Mouse (Mus musculus): Measurements from ENCODE around the gene Bves. TPM values are rescaled to one million over a fixed set of nuclear protein-coding genes. Genes with fewer than 3 reads are reported as not detected.
"Not testable (repeated sequence)": the region's sequence is repeated elsewhere in the genome, so short reads cannot be mapped to it uniquely, and the experiment has no call there.

Bves gene
- polyA plus RNA-seq (2012; ENCODE audit: insufficient read depth, low replicate concordance) = not detected in 2 replicates

- Histone ChIP-seq H3K27me3 (replicated peaks) (peaks cover 54% of the 10 kb centered on the region), H3K9me3 (peaks cover 5% of the 10 kb centered on the region), H3K4me3 (replicated peaks) (peak within 1 kb of the TSS; percentile 91), H3K4me1 (peaks cover 9% of the 10 kb centered on the region), H3K36me3 (replicated peaks; ENCODE audit: low read length) (no peaks in the 10 kb centered on the region)
- no peak for TF ChIP-seq FLI1 (IDR thresholded peaks at IDR 0.05; ENCODE audit: low read length)
- no peak for TF ChIP-seq GATA1 (IDR thresholded peaks at IDR 0.05; ENCODE audit: borderline replicate concordance, low read length)
Measured at GRCm38 (mm10) chr10:45335434-45336422, at the start of gene Bves. TSS of gene Bves (plus strand) at chr10:45335772.

GRCm38 (mm10) chr10:45288351-45288750 is 47.2 kb upstream of the Bves start:
- Histone ChIP-seq H3K4me1 (peaks cover 50% of the 10 kb centered on the region), H3K9me3 (no peaks in the 10 kb centered on the region), H3K36me3 (replicated peaks; ENCODE audit: low read length) (no peaks in the 10 kb centered on the region), H3K27me3 (replicated peaks) (peaks cover 47% of the 10 kb centered on the region), H3K4me3 (replicated peaks) (no peak overlapping the region)
- no peak for TF ChIP-seq FLI1 (IDR thresholded peaks at IDR 0.05; ENCODE audit: low read length)
- no peak for TF ChIP-seq GATA1 (IDR thresholded peaks at IDR 0.05; ENCODE audit: borderline replicate concordance, low read length)

- Histone ChIP-seq H3K9me3 (no peaks in the 10 kb centered on the region), H3K27me3 (replicated peaks) (peaks cover 40% of the 10 kb centered on the region), H3K4me3 (replicated peaks) (peak overlapping the region; percentile 92), H3K4me1 (peaks cover 43% of the 10 kb centered on the region), H3K36me3 (replicated peaks; ENCODE audit: low read length) (no peaks in the 10 kb centered on the region)
- no peak for TF ChIP-seq GATA1 (IDR thresholded peaks at IDR 0.05; ENCODE audit: borderline replicate concordance, low read length)
- no peak for TF ChIP-seq FLI1 (IDR thresholded peaks at IDR 0.05; ENCODE audit: low read length)
Measured at GRCm38 (mm10) chr10:45289218-45290105, 46.1 kb upstream of the Bves start.

GRCm38 (mm10) chr10:45290618-45291017 is 45.0 kb upstream of the Bves start:
- no peak for TF ChIP-seq GATA1 (IDR thresholded peaks at IDR 0.05; ENCODE audit: borderline replicate concordance, low read length)
- TF ChIP-seq FLI1 (IDR thresholded peaks at IDR 0.05; ENCODE audit: low read length) = no peak
- peaks cover 35% of the 10 kb centered on the region for H3K27me3 ChIP-seq (replicated peaks)
- no peak overlapping the region for H3K4me3 ChIP-seq (replicated peaks)
- peaks cover 39% of the 10 kb centered on the region for H3K4me1 ChIP-seq
- no peaks in the 10 kb centered on the region for H3K9me3 ChIP-seq
- H3K36me3 ChIP-seq (replicated peaks; ENCODE audit: low read length) = no peaks in the 10 kb centered on the region

- Histone ChIP-seq H3K27me3 (replicated peaks) (peaks cover 23% of the 10 kb centered on the region), H3K4me1 (peaks cover 27% of the 10 kb centered on the region)
- not testable (repeated sequence) for H3K9me3 ChIP-seq; H3K4me3 ChIP-seq (replicated peaks); H3K36me3 ChIP-seq (replicated peaks; ENCODE audit: low read length)
Measured at GRCm38 (mm10) chr10:45292159-45292558, 43.4 kb upstream of the Bves start.

GRCm38 (mm10) chr10:45295093-45295492 is 40.5 kb upstream of the Bves start:
- Histone ChIP-seq H3K4me3 (replicated peaks) (no peak overlapping the region), H3K9me3 (no peaks in the 10 kb centered on the region), H3K4me1 (peaks cover 16% of the 10 kb centered on the region), H3K36me3 (replicated peaks; ENCODE audit: low read length) (no peaks in the 10 kb centered on the region), H3K27me3 (replicated peaks) (peaks cover 4% of the 10 kb centered on the region)
- TF ChIP-seq GATA1 (IDR thresholded peaks at IDR 0.05; ENCODE audit: borderline replicate concordance, low read length) = no peak
- no peak for TF ChIP-seq FLI1 (IDR thresholded peaks at IDR 0.05; ENCODE audit: low read length)

GRCm38 (mm10) chr10:45298503-45298902 is 37.1 kb upstream of the Bves start:
- no peaks in the 10 kb centered on the region for H3K9me3 ChIP-seq
- H3K4me1 ChIP-seq = no peaks in the 10 kb centered on the region; the same call in 1 of the 2 replicates
- H3K4me3 ChIP-seq (replicated peaks) = no peak overlapping the region
- TF ChIP-seq FLI1 (IDR thresholded peaks at IDR 0.05; ENCODE audit: low read length) (no peak), GATA1 (IDR thresholded peaks at IDR 0.05; ENCODE audit: borderline replicate concordance, low read length) (no peak)
- peaks cover 2% of the 10 kb centered on the region for H3K27me3 ChIP-seq (replicated peaks)
- H3K36me3 ChIP-seq (replicated peaks; ENCODE audit: low read length) = no peaks in the 10 kb centered on the region

- no peaks in the 10 kb centered on the region; the same call in 1 of the 2 replicates for H3K4me1 ChIP-seq
- no peak overlapping the region for H3K4me3 ChIP-seq (replicated peaks)
- H3K27me3 ChIP-seq (replicated peaks) = peaks cover 2% of the 10 kb centered on the region
- TF ChIP-seq GATA1 (IDR thresholded peaks at IDR 0.05; ENCODE audit: borderline replicate concordance, low read length) = no peak
- H3K9me3 ChIP-seq = no peaks in the 10 kb centered on the region
- no peaks in the 10 kb centered on the region for H3K36me3 ChIP-seq (replicated peaks; ENCODE audit: low read length)
Measured at GRCm38 (mm10) chr10:45299509-45299908, 36.1 kb upstream of the Bves start.

GRCm38 (mm10) chr10:45303315-45304036 is 32.1 kb upstream of the Bves start:
- Histone ChIP-seq H3K4me3 (replicated peaks) (no peak overlapping the region), H3K36me3 (replicated peaks; ENCODE audit: low read length) (no peaks in the 10 kb centered on the region), H3K9me3 (no peaks in the 10 kb centered on the region), H3K4me1 (no peaks in the 10 kb centered on the region; the same call in 1 of the 2 replicates), H3K27me3 (replicated peaks) (no peaks in the 10 kb centered on the region)
- no peak for TF ChIP-seq FLI1 (IDR thresholded peaks at IDR 0.05; ENCODE audit: low read length)
- TF ChIP-seq GATA1 (IDR thresholded peaks at IDR 0.05; ENCODE audit: borderline replicate concordance, low read length) = no peak
